Mouse (Mus musculus) MEL (cell line): ENCODE results near the gene Tcap.
A peak's percentile ranks its signal among the peaks of the same experiment; 100 is the strongest.

Experiments used
- CTCF ChIP-seq, 3 experiments: IDR thresholded peaks in 2 of 3; conservative IDR thresholded peaks in 1 of 3; 2 replicates each; pipeline ENCODE4 v1.5.1; 2011 to 2012; ENCODE audit warnings: low read length in 3 of 3, low read depth in 2 of 3, mild to moderate bottlenecking in 2 of 3, improper control_type of control experiment in 1 of 3, inconsistent platforms in 1 of 3, mixed read lengths in 1 of 3, moderate library complexity in 1 of 3; ENCODE audit not compliant: control insufficient read depth in 1 of 3, insufficient read depth in 1 of 3, poor library complexity in 1 of 3, severe bottlenecking in 1 of 3
- JUND ChIP-seq: IDR thresholded peaks from 2 replicates; pipeline ENCODE4 v1.6.1; 2011; ENCODE audit warnings: low read depth, mild to moderate bottlenecking, improper control_type of control experiment, low read length
- MAFK ChIP-seq: IDR thresholded peaks from 2 replicates; pipeline ENCODE4 v1.6.1; 2011; ENCODE audit warnings: low read depth, mild to moderate bottlenecking, low read length, improper control_type of control experiment, borderline replicate concordance
- POLR2A ChIP-seq, 2 experiments: IDR thresholded peaks; 2 replicates each; pipeline ENCODE4 v1.6.1; 2011 to 2012; ENCODE audit warnings: low read length in 2 of 2, mild to moderate bottlenecking in 2 of 2, control low read depth in 1 of 2, improper control_type of control experiment in 1 of 2, low read depth in 1 of 2, moderate library complexity in 1 of 2; ENCODE audit not compliant: control insufficient read depth in 1 of 2, insufficient read depth in 1 of 2, poor library complexity in 1 of 2
- POLR2AphosphoS5 ChIP-seq: IDR thresholded peaks from 2 replicates; pipeline ENCODE4 v1.6.1; 2012; ENCODE audit warnings: low read depth, borderline replicate concordance, mild to moderate bottlenecking, inconsistent platforms, low read length, moderate library complexity, mixed read lengths
- UBTF ChIP-seq: IDR thresholded peaks from 2 replicates; pipeline ENCODE4 v1.6.1; 2012; ENCODE audit warnings: low read depth, mild to moderate bottlenecking, inconsistent platforms, low read length, improper control_type of control experiment, moderate library complexity, borderline replicate concordance; ENCODE audit not compliant: insufficient read depth
- ZKSCAN1 ChIP-seq: IDR thresholded peaks from 2 replicates; pipeline ENCODE4 v1.6.1; 2012; ENCODE audit warnings: low read depth, mild to moderate bottlenecking, inconsistent platforms, low read length, improper control_type of control experiment, moderate library complexity

- TF ChIP-seq POLR2A (IDR thresholded peaks at IDR 0.05; ENCODE audit: control insufficient read depth in 1 of 2, insufficient read depth in 1 of 2, low read depth in 1 of 2, low read length in 2 of 2, poor library complexity in 1 of 2) (no peak), UBTF (no peak), CTCF (IDR thresholded peaks at IDR 0.05 in 2 of 3, conservative IDR thresholded peaks at IDR 0.05 in 1 of 3; ENCODE audit: control insufficient read depth in 1 of 3, insufficient read depth in 1 of 3, low read depth in 2 of 3, low read length in 3 of 3, poor library complexity in 1 of 3, severe bottlenecking in 1 of 3) (peak in 1 of 3 experiments; percentile 9; a peak in 1 of 6 replicates), MAFK (no peak), JUND (no peak), ZKSCAN1 (no peak), POLR2AphosphoS5 (no peak)
Measured at GRCm38 (mm10) chr11:98346168-98346567, 37.4 kb upstream of the Tcap start.
